ENCODE assay signal across 26 mouse cellular contexts in genomic region chr5:136025712-136026111, GRCm38 (mm10). TPM values are rescaled to one million over a fixed set of nuclear protein-coding genes. Genes with fewer than 3 reads are reported as not detected.
DNase-seq lines count a peak whose midpoint lies in the region; ATAC-seq and TF ChIP-seq lines count a peak whose summit lies in the region.
"Had no signal": no experiment of that assay in that cellular context is flagged by ENCODE, and none has a peak within 500 bp of the region (broad histone marks: within the 10 kb centered on the region; RNA-seq: fewer than 3 reads in every experiment).

No protein-coding gene starts in this region.

- H3K9me3 ChIP-seq in hindbrain, embryonic 16.5 days (ENCODE audit: control insufficient read depth, low read length), result no peaks in the 10 kb centered on the region
- no peaks in the 10 kb centered on the region for H3K9me3 ChIP-seq in liver, postnatal 0 days (ENCODE audit: low read length)
- H3K9me3 ChIP-seq: embryonic facial prominence, embryonic 15.5 days; forebrain, embryonic 10.5 days; heart, embryonic 15.5 days; kidney, embryonic 15.5 days; lung, embryonic 15.5 days; midbrain, embryonic 12.5 days; neural tube, embryonic 15.5 days had no signal

- TF ChIP-seq EP300 in liver, postnatal 0 days (IDR thresholded peaks at IDR 0.05; ENCODE audit: low read depth), result no peak

- peak; percentile 89 for DNase-seq in heart, adult 11 months
- DNase-seq in heart, postnatal 25 days (ENCODE audit: low spot score), result no peak
- peak; percentile 57 for DNase-seq in cerebellum, adult 9-11 months
- peak; percentile 61 for DNase-seq in gastrocnemius, postnatal 10 days
- no peak for DNase-seq in liver, postnatal 0 days
- no peak for DNase-seq in heart, postnatal 4 days
- DNase-seq: heart, adult 2 months; retina, postnatal 1 day; right cerebral cortex, postnatal 4 days; thymus, postnatal 4 days had no signal

- no peaks in the 10 kb centered on the region for H3K27me3 ChIP-seq in hindbrain, embryonic 16.5 days (replicated peaks; ENCODE audit: control insufficient read depth, insufficient read depth, low read length)
- no peaks in the 10 kb centered on the region for H3K27me3 ChIP-seq in liver, postnatal 0 days (ENCODE audit: insufficient read depth, low read length)
- H3K27me3 ChIP-seq: embryonic facial prominence, embryonic 15.5 days; heart, embryonic 15.5 days; kidney, embryonic 15.5 days; lung, embryonic 15.5 days; midbrain, embryonic 12.5 days; neural tube, embryonic 15.5 days had no signal

- no peak for ATAC-seq in hindbrain, embryonic 16.5 days
- no peak for ATAC-seq in liver, postnatal 0 days

- H3K4me3 ChIP-seq in brown adipose tissue, adult 24 weeks (ENCODE audit: insufficient read depth, low read depth, low read length), result no peak overlapping the region
- no peak overlapping the region for H3K4me3 ChIP-seq in hindbrain, embryonic 16.5 days (ENCODE audit: low read length)
- H3K4me3 ChIP-seq in liver, postnatal 0 days (ENCODE audit: low read depth, low read length), result no peak overlapping the region
- H3K4me3 ChIP-seq: embryonic facial prominence, embryonic 15.5 days; forebrain, embryonic 10.5 days; heart, adult 2 months; heart, embryonic 15.5 days; kidney, embryonic 15.5 days; lung, embryonic 15.5 days; midbrain, embryonic 12.5 days; myocyte; neural tube, embryonic 15.5 days had no signal

- no peak overlapping the region for H3K9ac ChIP-seq in hindbrain, embryonic 16.5 days (ENCODE audit: low read depth, low read length)
- no peak overlapping the region for H3K9ac ChIP-seq in liver, postnatal 0 days (replicated peaks)
- H3K9ac ChIP-seq: embryonic facial prominence, embryonic 15.5 days; heart, embryonic 15.5 days; kidney, embryonic 15.5 days; lung, embryonic 15.5 days; midbrain, embryonic 12.5 days; neural tube, embryonic 15.5 days had no signal

- H3K36me3 ChIP-seq in hindbrain, embryonic 16.5 days (ENCODE audit: control insufficient read depth, insufficient read depth, low read length), result peaks cover 11% of the 10 kb centered on the region; the same call in 1 of the 2 replicates
- peaks cover 17% of the 10 kb centered on the region; the same call in 1 of the 2 replicates for H3K36me3 ChIP-seq in liver, postnatal 0 days (replicated peaks; ENCODE audit: insufficient read depth, low read length)

- intact Hi-C loops in heart, postnatal 25 days (cut with DNase I), result loop anchor here (5.0 kb wide), 1 partner anchor 43 kb away; the partner anchor contains the start of gene Zp3

- H3K4me2 ChIP-seq in hindbrain, embryonic 16.5 days (ENCODE audit: low read length), result no peak overlapping the region
- H3K4me2 ChIP-seq in liver, postnatal 0 days (ENCODE audit: low read depth, low read length), result no peak overlapping the region
- H3K4me2 ChIP-seq: embryonic facial prominence, embryonic 15.5 days; heart, embryonic 15.5 days; kidney, embryonic 15.5 days; lung, embryonic 15.5 days; midbrain, embryonic 12.5 days; neural tube, embryonic 15.5 days had no signal

- H3K4me1 ChIP-seq in brown adipose tissue, adult 24 weeks (ENCODE audit: control insufficient read depth, insufficient read depth, insufficient read length, low read length), result peaks cover 3% of the 10 kb centered on the region
- H3K4me1 ChIP-seq in hindbrain, embryonic 16.5 days (ENCODE audit: control insufficient read depth, insufficient read depth, low read depth, low read length), result no peaks in the 10 kb centered on the region
- no peaks in the 10 kb centered on the region for H3K4me1 ChIP-seq in liver, postnatal 0 days (ENCODE audit: insufficient read depth)
- H3K4me1 ChIP-seq: embryonic facial prominence, embryonic 15.5 days; heart, embryonic 15.5 days; midbrain, embryonic 12.5 days; neural tube, embryonic 15.5 days had no signal

- H3K27ac ChIP-seq in brown adipose tissue, adult 24 weeks (replicated peaks; ENCODE audit: low read depth, low read length), result peak overlapping the region; percentile 47
- no peak overlapping the region for H3K27ac ChIP-seq in hindbrain, embryonic 16.5 days (ENCODE audit: low read depth, low read length)
- H3K27ac ChIP-seq in liver, postnatal 0 days (ENCODE audit: low read depth), result no peak overlapping the region
- H3K27ac ChIP-seq: embryonic facial prominence, embryonic 15.5 days; forebrain, embryonic 10.5 days; heart, adult 2 months; heart, embryonic 15.5 days; kidney, embryonic 15.5 days; lung, embryonic 15.5 days; macrophage; midbrain, embryonic 12.5 days; neural tube, embryonic 15.5 days had no signal

- no peak for TF ChIP-seq CTCF in liver, postnatal 0 days (IDR thresholded peaks at IDR 0.05; ENCODE audit: low read depth)

- WGBS in hindbrain, embryonic 16.5 days, result 84% methylated on average over 3 of the region's 3 CpGs
- WGBS in liver, postnatal 0 days (ENCODE audit: insufficient replicate concordance), result 76% methylated on average over 3 of the region's 3 CpGs

RNA-seq across cellular contexts. Expression of gene Upk3b, which starts 12.6 kb away (rescaled TPM):
- total RNA-seq in heart, postnatal 25 days (2021), result 10 to 100 TPM; 20.0 to 28.8 TPM
- polyA plus RNA-seq in brown adipose tissue, adult 24 weeks (2012; ENCODE audit: insufficient read depth, insufficient read length, missing spikeins), result not detected in 2 replicates
- total RNA-seq in gastrocnemius, postnatal 10 days (2021), result under 1 TPM in 1 of 2 experiments, not detected in 1; 0.14 TPM
- 0.04 TPM in 1 of 2 replicates, not detected in the other for polyA plus RNA-seq in hindbrain, embryonic 16.5 days (2015; fragmentation: Nextera tagmentation; extraction: Ambion mirVana)
- polyA plus RNA-seq in liver, postnatal 0 days (2015; fragmentation: Nextera tagmentation; extraction: Ambion mirVana), result 4.0 and 4.7 TPM in 2 replicates
- total RNA-seq in heart, postnatal 4 days (2021), result 10 to 100 TPM; 25.8 to 30.7 TPM
- total RNA-seq: left cerebral cortex, postnatal 25 days had no signal
- polyA plus RNA-seq: forebrain, embryonic 10.5 days; macrophage; myocyte had no signal

RNA-seq across cellular contexts. Expression of gene Upk3bl, which starts 28.6 kb away (rescaled TPM):
- not detected for total RNA-seq in heart, postnatal 25 days (2021)
- polyA plus RNA-seq in brown adipose tissue, adult 24 weeks (2012; ENCODE audit: insufficient read depth, insufficient read length, missing spikeins), result not detected in 2 replicates
- total RNA-seq in gastrocnemius, postnatal 10 days (2021), result not detected
- 0.25 TPM in 1 of 2 replicates, not detected in the other for polyA plus RNA-seq in hindbrain, embryonic 16.5 days (2015; fragmentation: Nextera tagmentation; extraction: Ambion mirVana)
- not detected in 2 replicates for polyA plus RNA-seq in liver, postnatal 0 days (2015; fragmentation: Nextera tagmentation; extraction: Ambion mirVana)
- total RNA-seq in heart, postnatal 4 days (2021), result not detected
- total RNA-seq: heart, adult 2 months; left cerebral cortex, postnatal 25 days; liver, adult 2 months had no signal
- polyA plus RNA-seq: heart, adult 2 months; liver, adult 2 months; macrophage; myocyte; neural tube, embryonic 15.5 days had no signal

RNA-seq across cellular contexts. Expression of gene Dtx2, which starts 31.1 kb away (rescaled TPM):
- total RNA-seq in heart, postnatal 25 days (2021), result 1 to 10 TPM; 7.9 to 8.4 TPM
- 16.2 and 18.3 TPM in 2 replicates for polyA plus RNA-seq in brown adipose tissue, adult 24 weeks (2012; ENCODE audit: insufficient read depth, insufficient read length, missing spikeins)
- 1 to 10 TPM; 7.7 to 9.2 TPM for total RNA-seq in gastrocnemius, postnatal 10 days (2021)
- polyA plus RNA-seq in hindbrain, embryonic 16.5 days (2015; fragmentation: Nextera tagmentation; extraction: Ambion mirVana), result 22.9 and 28.6 TPM in 2 replicates
- 4.8 and 4.9 TPM in 2 replicates for polyA plus RNA-seq in liver, postnatal 0 days (2015; fragmentation: Nextera tagmentation; extraction: Ambion mirVana)
- 10 to 100 TPM in 1 of 2 experiments, 1 to 10 TPM in 1; 9.7 to 10.7 TPM for total RNA-seq in heart, postnatal 4 days (2021)

RNA-seq across cellular contexts. Expression of gene Zp3, which starts 45.8 kb away (rescaled TPM):
- not detected for total RNA-seq in heart, postnatal 25 days (2021)
- polyA plus RNA-seq in brown adipose tissue, adult 24 weeks (2012; ENCODE audit: insufficient read depth, insufficient read length, missing spikeins), result not detected in 2 replicates
- not detected for total RNA-seq in gastrocnemius, postnatal 10 days (2021)
- polyA plus RNA-seq in hindbrain, embryonic 16.5 days (2015; fragmentation: Nextera tagmentation; extraction: Ambion mirVana), result 0.15 TPM in 1 of 2 replicates, not detected in the other
- polyA plus RNA-seq in liver, postnatal 0 days (2015; fragmentation: Nextera tagmentation; extraction: Ambion mirVana), result not detected in 2 replicates
- total RNA-seq in heart, postnatal 4 days (2021), result not detected
- total RNA-seq: heart, adult 2 months; left cerebral cortex, postnatal 25 days; liver, adult 2 months had no signal
- polyA plus RNA-seq: C2C12; heart, adult 2 months; heart, embryonic 15.5 days; hindbrain, embryonic 11.5 days; intestine, embryonic 14.5 days; liver, adult 2 months; lung, embryonic 15.5 days; macrophage; midbrain, embryonic 12.5 days had no signal

RNA-seq across cellular contexts. Expression of gene Ssc4d, which starts 51.4 kb away (rescaled TPM):
- total RNA-seq in heart, postnatal 25 days (2021), result under 1 TPM; 0.28 to 0.68 TPM
- polyA plus RNA-seq in brown adipose tissue, adult 24 weeks (2012; ENCODE audit: insufficient read depth, insufficient read length, missing spikeins), result 2.9 and 6.7 TPM in 2 replicates
- total RNA-seq in gastrocnemius, postnatal 10 days (2021), result 1 to 10 TPM in 1 of 2 experiments, under 1 TPM in 1; 0.78 to 1.1 TPM
- polyA plus RNA-seq in hindbrain, embryonic 16.5 days (2015; fragmentation: Nextera tagmentation; extraction: Ambion mirVana), result 2.9 and 3.4 TPM in 2 replicates
- polyA plus RNA-seq in liver, postnatal 0 days (2015; fragmentation: Nextera tagmentation; extraction: Ambion mirVana), result 1.7 and 1.9 TPM in 2 replicates
- under 1 TPM; 0.36 to 0.69 TPM for total RNA-seq in heart, postnatal 4 days (2021)

Comparison
In these comparisons a context has a peak if more than half of its experiments do, and no peak if none do; other contexts are left out.
1. DNase-seq: peak in heart, adult 11 months (single experiment), cerebellum, adult 9-11 months (single experiment) and gastrocnemius, postnatal 10 days (single experiment); none in heart, postnatal 25 days (single experiment), liver, postnatal 0 days (single experiment) and heart, postnatal 4 days (single experiment).
2. RNA of gene Upk3b, which starts 12.6 kb away (total RNA-seq): 25.8 to 30.7 TPM in heart, postnatal 4 days and 20.0 to 28.8 TPM in heart, postnatal 25 days; 0.14 TPM in gastrocnemius, postnatal 10 days; every median in the first group is over 10 times any median in the second.